Mouse (Mus musculus): Measurements from ENCODE around the gene Poldip2.

Poldip2 gene

DNA sequence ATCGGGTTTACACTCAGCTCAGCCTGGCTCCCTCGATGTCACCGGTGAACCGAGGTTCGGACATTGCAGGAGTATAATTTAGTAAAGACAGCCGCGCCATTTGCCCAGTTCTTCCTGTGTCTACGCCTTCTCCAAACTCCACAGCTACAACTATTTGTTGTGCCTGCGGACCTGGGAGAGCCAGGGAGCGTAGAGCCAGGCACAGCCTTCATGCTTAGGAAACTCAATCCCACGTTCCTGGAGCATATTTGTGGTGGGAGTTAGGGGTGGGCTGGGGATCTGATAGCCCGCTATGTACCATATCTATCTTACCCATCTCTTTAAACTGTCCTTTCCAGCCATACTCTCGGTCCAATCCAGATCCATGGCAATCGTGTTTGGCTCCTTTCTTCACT, 24.7 kb downstream of the Poldip2 start:
- in situ Hi-C loops (cut with MboI, MseI), result loop anchor here (10.0 kb wide), 2 partner anchors 1042 to 1548 kb away; partner anchors contain the start of genes Atad5 (in 1 of the 2), Crlf3 (in 1 of the 2) and Git1 (in 1 of the 2)

DNA sequence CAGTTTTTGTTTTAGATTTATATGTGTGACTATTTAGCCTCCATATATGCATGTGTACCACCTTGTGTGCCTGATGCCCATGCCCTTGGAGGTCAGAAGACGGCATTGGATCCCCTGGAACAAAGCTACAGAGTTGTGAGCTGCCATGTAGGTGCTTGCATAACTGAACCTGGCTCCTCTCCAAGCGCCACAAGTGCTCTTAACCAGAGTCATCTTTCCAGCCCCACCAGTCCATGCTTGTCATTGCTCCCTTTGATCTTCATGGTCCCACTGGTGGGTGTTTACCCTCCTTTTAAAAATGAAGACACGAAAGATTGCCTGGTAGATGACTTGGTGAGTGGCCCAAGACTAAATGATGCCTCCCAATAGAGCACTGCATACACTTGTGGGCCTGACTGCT, 28.4 kb downstream of the Poldip2 start:
- in situ Hi-C loops (cut with MboI, MseI), result no loop called here

DNA sequence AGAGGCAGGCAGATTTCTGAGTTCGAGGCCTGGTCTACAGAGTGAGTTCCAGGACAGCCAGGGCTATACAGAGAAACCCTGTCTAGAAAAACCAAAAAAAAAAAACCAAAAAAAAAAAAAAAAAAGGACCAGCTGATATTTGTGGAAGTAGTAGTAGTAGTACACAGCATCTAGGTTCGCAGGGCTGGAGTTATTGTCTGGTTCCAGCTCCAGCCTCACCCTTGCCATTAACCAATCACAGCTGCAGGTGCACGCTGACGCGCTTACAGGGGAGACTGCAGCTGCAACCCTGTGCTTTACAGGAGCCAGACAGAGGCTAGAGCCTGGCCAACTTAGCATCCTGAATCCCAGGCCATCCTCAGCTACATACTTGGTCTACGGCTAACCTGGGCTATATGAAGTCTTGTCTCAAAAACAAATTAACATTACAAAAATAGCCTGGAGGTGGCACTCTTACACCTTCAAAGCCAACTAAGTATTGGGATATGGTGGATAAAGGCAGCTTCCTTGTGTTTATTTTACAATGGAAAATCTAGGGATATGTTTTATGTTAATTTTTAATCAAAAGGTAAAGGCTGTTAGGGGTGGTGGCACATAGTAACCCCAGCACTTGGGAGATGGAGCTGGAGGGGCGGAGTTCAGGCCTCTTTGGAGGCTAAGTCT, 32.6 kb downstream of the Poldip2 start:
- in situ Hi-C loops (cut with MboI, MseI), result no loop called here

DNA sequence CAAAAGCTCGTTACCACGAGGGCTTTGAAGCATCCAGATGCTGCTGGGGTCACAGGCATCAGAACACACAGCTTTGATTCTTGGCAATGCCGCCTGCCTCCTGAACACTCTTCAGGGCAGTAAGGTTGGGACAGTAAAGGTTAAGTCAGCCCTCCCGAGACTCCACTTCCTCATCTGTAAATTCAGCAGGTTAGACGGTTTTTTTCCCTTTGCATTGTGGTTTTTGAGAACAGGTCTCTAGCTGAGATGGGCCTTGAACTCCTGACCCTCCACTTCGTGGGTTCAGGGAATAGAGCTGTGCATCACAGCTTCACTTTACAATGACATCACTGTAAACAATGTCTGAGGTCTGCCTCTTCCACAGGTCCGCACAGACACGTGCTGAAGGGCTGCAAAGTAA, 33.2 kb downstream of the Poldip2 start:
- in situ Hi-C loops (cut with MboI, MseI), result no loop called here

DNA sequence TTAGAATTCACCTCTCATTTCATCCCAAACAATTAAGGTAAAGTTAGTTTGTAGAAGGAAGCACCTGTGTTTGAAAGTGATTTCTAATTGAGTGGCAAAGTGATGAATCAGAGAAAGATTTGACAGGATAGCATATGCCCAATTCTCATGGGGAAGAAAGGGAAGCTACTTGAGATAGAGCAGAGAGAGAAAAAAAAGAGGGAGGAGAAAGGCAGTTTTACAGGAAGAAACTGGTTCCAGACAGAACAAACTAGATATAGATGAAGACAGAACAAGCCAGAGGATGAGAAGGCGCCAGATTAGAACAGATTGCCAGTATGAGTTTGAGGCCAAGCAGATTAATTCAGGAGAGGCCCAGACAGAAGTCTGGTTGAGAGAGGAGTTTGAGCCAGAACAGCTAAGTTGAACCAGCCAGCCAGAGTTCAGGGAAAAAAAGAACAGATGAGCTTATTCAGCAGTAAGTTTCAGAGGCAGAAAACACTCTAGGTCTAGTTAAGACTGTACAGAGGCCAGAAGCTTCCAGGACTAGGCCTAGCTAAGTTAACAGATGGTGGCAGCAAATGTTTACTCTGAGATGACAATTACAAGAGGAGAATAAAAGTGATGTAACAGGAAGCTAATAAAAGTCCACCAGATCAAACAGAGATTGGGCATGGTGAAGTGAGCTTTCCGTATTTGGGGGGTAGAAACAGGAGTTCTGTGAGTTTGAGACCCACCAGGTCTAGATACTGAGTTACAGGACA, 35.9 kb downstream of the Poldip2 start:
- in situ Hi-C loops (cut with MboI, MseI), result no loop called here

DNA sequence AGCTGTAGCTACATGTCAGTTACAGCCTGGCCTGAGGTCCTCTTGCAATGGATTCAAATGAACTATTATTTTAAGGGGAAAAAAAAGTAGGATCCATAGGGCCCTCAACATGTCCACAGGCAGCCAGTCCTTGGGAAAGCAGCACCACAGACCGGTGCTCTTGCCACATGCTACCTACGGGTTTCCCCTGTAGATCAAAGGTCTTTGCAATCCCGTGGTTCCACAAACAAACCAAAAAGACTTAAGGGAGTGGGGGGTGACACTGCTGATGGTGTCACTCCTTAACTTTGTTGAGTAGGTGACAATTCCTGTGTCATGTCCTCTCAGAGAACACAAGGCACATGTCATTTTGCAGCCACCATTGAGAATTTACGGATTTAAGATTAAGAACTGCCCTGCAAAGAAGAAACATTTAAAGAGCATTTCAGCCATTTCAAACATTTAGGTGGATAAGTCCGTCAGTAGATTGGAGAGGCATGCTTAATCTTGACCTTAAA, 37.5 kb downstream of the Poldip2 start:
- in situ Hi-C loops (cut with MboI, MseI), result no loop called here

DNA sequence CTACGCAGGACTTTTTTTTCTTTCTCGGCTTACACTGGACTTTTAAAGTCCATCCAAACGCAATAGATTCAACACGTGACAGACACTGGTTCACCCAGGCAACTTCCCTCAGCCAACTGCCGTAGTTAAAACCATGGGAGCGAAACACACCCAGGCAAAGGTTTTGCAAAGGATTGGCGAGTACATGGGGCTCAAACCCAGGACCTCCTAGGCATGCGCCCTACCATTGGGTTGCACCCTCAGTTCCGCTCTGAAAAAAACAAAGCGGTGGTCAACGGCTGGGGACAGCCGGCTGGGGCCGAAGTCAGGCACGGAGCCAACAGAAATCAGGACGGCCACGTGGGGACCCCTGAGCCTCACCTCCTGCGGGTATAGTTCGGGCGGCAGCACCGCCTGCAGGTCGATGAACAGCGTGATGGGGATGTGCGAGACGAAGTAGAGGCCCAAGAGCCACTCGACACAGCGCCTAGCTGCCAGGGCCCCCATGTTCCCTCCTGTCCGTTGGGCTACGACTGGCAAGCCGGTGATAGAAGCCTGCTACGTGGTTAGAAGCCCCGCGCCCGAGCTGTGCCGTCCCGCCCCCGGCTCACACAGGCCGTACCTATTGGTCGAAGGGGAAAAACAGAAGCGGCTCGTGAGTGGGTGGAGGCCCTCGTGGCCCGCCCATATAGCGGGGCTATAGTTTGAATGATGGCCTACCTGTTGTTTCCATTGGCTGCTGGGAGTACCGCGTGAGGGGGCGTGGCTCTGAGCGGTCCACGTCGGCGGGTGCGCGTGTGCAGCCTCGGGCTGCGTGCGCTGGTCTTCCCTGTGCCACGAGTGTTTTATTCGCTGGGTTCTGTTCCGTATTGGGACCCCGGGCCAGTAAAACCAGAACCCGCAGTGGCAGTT, 38.4 kb downstream of the Poldip2 start, which contains the start of gene Tmem97:
Gene Tmem97 (minus strand): TSS at position 610 of the 891 bp plus-strand sequence.
- in situ Hi-C loops (cut with MboI, MseI), result no loop called here

DNA sequence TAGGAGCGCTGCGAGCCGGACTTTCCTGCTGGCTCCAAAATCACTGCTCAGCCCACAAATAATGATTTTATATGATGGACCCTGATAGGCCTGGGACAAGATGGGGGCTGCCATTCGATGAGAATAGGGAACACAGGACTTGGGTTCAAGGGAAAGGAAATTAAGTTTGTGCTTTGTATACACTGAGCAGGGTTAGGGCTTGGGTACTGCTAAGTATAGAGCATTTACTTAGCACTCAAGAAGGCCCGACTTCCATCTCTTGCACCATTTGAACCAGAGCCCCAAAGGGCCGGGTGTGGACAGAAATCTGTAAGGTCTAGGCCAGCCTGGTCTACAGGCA, 39.0 kb downstream of the Poldip2 start:
- in situ Hi-C loops (cut with MboI, MseI), result no loop called here

DNA sequence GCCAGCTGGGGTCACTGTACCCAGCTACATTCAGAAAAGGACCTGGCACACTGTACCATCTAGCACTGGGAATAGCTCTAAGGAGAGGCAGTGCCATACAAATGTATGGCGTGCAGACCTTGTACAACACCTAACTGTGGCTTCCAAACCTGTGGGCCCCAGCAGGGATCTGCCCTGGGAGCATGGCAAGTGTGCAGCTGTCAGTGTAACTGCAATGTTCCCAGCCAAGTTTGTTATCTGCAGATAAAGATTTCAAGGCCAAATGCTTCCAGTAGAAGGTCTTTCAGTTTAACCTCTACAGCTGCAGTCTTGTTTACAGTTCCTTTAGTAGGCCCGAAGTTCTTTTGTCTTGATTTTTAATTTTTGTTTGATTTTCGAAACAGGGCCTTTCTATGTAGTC, 43.6 kb downstream of the Poldip2 start:
- in situ Hi-C loops (cut with MboI, MseI), result no loop called here

DNA sequence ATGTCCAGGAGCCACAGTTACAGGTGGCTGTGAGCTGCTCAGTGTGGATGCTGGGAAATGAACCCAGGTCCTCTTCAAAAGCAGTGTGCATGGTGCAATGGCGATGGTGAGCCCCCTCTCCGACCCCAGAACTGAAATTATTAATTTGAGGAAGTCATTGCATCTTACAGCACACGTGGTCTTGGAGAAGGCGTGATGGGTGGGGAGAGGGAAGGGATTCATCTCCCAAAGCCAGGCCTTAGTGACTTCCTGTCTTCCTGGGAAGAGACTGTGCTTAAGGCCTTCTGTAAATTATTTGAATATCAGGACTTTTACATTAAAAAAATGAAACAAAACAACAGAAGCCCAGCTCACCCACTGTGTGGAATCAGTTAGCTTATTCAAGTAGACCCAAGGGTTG, 44.1 kb downstream of the Poldip2 start:
- in situ Hi-C loops (cut with MboI, MseI), result no loop called here

DNA sequence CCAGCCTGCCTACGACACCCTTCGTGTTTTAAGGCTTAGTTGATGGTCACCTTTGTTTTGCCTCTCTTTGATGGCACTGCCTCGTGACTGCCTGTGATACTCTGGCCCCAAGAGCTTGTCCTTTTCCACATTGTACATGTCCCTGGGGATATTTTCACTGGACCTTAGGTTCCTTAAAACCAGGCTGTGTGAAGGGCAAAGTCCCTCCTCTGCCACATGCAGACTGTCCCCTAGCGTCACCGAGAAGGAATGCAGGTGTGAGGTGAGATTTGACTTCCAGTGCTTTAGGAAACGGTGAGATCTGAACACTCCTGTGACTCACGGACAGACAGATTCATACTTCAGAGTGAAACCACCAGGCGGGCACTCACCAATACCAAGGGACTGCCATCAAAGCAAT, 45.2 kb downstream of the Poldip2 start:
- in situ Hi-C loops (cut with MboI, MseI), result no loop called here

DNA sequence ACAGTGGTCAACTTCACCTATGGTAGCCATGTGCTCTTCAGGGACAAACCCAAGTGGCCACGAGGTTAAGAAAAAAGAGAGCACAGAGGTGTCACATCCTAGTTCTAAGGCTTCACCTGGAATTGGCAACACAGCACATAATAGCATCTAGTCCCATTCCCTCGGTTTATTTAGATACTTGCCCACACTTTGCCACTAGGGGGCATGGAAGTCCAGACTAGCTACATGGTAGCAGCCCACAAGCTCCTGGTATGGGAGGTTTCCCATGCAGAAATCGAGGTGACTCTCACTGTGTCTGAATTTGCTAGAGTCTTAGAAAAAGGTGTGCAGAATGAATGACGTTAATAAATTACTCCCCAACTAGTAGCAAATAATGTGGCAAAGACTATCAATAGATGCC, 48.5 kb downstream of the Poldip2 start:
- in situ Hi-C loops (cut with MboI, MseI), result loop anchor here in 1 of 2 experiments (10.0 kb wide), 1 partner anchor 384 kb away; no protein-coding TSS in a partner anchor

DNA sequence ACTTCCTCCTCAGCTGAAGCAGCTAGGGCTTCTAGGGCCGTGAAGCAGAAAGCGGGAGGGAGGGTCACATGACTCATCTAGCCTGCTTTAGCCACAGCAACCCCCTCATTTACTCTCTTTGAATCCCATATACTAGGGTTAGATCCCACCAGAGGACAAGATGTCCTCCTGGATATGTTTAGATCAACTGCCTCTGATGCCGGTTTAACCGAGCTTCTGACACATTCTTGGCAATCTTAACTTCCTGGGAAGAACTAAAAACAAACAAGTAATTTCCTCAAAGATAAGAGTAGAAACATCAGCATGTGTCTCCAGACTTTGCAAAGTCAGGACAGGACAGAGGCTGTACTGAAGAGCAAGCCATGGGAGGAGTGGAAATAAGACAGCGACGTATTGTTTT, 54.8 kb downstream of the Poldip2 start:
- in situ Hi-C loops (cut with MboI, MseI), result loop anchor here in 1 of 2 experiments (10.0 kb wide), 1 partner anchor 378 kb away; no protein-coding TSS in a partner anchor

DNA sequence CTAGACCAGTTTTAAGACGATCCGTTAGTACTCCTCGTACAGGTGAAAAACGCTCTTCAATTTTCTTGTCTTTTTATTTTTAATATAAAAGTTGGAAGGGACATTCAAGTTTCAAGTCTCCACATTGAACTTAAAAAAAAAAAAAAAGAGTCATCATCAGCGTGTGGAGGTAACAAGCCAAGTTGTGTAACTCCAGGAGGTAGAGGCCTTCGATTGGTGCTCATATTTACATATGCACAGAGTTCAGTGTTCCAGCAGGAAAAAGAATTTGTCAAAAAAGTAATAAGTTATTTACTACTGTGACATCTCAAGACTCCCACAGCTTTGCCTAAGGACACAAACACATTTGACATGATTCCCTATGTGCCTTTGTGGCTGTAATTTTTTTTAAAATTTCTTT, 55.6 kb downstream of the Poldip2 start:
- in situ Hi-C loops (cut with MboI, MseI), result loop anchor here in 1 of 2 experiments (10.0 kb wide), 1 partner anchor 377 kb away; no protein-coding TSS in a partner anchor

DNA sequence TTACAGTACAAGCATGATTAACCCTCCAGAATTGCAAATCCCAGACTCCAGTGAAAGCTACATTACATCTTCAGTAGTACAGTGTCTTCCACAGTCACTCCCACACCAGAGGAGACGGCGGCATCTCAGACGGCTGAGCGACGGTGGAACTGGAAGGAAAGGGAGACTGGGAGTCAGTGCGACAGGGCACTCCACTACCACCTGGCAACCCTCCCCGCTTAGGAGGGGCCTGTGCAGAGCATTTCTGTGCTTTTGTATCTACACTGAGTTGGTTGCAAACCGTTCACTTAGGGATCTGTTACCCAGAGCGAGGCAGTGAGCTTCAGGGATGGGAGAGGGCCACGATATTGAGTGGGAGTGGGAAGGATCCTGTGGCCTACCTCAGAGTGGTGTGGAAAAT, 56.8 kb downstream of the Poldip2 start:
- in situ Hi-C loops (cut with MboI, MseI), result loop anchor here in 1 of 2 experiments (10.0 kb wide), 1 partner anchor 376 kb away; no protein-coding TSS in a partner anchor

DNA sequence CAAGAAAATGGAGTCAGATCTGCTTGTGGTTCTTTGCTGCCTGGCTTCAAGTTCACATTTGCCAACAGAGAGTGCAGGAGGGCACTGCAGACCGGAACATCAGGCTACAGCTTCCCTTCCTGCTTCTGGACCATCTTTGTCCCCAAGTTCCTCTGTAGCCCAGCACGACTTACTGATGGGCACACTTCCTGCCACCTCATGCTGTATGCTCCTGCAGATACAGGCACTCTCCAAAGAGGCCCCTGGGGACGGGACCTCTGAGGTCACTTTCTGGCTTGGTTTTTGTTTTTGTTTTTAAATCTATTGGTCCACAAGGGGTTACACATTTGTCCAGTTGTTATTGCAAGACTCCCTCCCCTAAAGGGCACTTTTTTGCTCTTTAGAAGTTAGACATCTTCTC, 57.8 kb downstream of the Poldip2 start:
- in situ Hi-C loops (cut with MboI, MseI), result loop anchor here in 1 of 2 experiments (10.0 kb wide), 1 partner anchor 375 kb away; no protein-coding TSS in a partner anchor

DNA sequence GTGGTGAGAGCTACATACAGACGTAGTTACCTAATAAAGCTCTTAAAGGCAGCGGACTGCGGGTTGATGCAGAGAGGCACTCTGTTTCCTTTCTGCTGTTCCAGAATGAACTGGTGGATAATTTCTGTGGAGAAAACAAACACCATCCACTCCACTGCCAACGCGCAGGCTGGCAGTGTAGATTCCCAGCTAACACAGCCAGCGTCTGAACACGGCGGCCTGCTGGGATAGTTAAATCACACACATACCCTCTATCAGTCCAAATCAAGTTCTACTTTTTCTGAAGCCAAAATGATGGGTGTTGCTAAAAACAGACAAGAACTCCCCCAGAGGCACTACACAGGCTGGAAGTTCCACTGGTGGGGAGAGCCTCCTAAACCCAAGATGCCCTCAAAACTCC, 59.4 kb downstream of the Poldip2 start:
- in situ Hi-C loops (cut with MboI, MseI), result no loop called here

DNA sequence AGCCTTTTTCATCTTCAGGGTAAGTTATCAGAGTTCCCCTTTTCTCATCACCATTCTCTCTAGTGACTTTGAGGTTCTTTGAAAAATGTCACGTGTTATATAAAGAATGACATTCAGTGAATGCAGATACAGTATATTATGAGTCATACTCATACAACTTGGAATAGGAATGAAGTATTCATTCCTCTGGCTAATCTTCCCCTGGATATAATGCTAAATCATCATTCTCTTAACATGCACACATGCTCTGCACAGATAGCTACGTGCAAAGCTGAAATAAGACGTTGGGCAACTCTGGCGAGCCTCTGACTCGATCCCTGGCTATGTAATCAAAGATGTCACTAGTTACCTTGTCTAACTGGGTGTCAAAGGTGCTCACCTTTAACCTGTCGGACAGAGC, 59.9 kb downstream of the Poldip2 start:
- in situ Hi-C loops (cut with MboI, MseI), result no loop called here
